Mouse (Mus musculus) E14TG2a.4 (cell line): ENCODE data around the gene Foxo3.

Experiments
- CTCF ChIP-seq: conservative IDR thresholded peaks from 2 replicates; pipeline ENCODE4 v1.5.1; 2014; ENCODE audit warnings: low read length
- NANOG ChIP-seq: IDR thresholded peaks from 2 replicates; pipeline ENCODE4 v1.6.1; 2014; ENCODE audit warnings: borderline replicate concordance, low read length, mixed read lengths
- POU5F1 ChIP-seq: IDR thresholded peaks from 2 replicates; pipeline ENCODE4 v1.6.1; 2014; ENCODE audit warnings: low read length, borderline replicate concordance

- TF ChIP-seq CTCF: no peak
- no peak for TF ChIP-seq POU5F1
- no peak for TF ChIP-seq NANOG
Measured at GRCm38 (mm10) chr10:42180333-42180732, 96.2 kb downstream of the Foxo3 start.
